Mouse (Mus musculus): ENCODE measurements at regions not wholly inside any gene's neighbourhood (a gene's known extent, or its start where the extent isn't known, plus 50 kb on each side); places are given as distances from the start of the nearest gene placed in this dataset.

DNA sequence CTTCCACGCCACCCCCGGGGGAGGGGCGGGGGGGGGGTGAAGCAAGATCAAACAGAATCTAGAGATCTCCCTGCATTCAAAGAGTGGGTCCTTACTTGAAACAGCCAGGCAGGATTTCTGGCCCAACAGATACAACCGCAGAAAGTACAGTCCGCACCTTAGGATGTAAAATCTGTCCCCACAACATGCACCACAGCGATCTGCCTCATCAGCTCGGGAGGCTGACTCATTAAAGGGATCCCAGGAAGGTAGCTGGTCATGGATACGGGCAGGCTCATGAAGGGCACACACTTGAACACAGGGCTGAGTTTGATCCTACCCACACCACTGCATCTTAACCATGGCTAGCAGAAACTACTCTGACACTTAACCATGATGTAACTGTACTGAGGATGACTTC lies 57.8 kb upstream of the Jade1 start:
- no peak for TF ChIP-seq POLR2A (IDR thresholded peaks at IDR 0.05; ENCODE audit: insufficient read depth, low read depth, low read length)
- no peak for TF ChIP-seq CTCF (IDR thresholded peaks at IDR 0.05)

Measured in heart, adult 2 months (tissue).